Mouse (Mus musculus): ENCODE results near the gene Hapln2. TPM values are rescaled to one million over a fixed set of nuclear protein-coding genes. Genes with fewer than 3 reads are reported as not detected.

Gene Hapln2
- polyA plus RNA-seq, 1 experiment = 0.68 TPM

DNA sequence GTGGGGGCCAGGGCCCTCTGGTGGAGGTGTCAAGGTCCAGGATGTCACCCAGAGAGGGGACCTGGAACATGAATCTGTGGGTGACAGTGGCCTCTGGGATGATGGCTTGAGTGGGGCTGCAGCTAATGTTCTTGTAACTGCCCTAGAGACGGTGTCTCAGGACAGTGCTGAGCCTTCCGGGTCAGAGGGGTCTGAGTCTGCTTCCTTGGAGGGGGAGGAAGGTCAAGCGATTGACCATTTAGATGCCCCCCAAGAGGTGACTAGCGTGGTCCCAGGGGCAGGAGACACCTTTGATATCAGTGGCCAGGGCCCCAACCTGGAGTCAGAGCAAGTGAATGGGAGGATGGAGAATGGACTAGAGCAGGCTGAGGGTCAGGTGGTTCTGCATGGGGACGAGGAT lies 47.9 kb downstream of the Hapln2 start:
- DNase-seq (ENCODE audit: low read depth) = no peak

GRCm38 (mm10) chr3:87974381-87974987 lies 52.9 kb downstream of the Hapln2 start:
- peak; percentile 97 for DNase-seq (ENCODE audit: low read depth)

More for the DNA sequence above, 47.9 kb downstream of the Hapln2 start:
- TF ChIP-seq CTCF (IDR thresholded peaks at IDR 0.05; ENCODE audit: borderline replicate concordance, extremely low read depth, insufficient read depth, insufficient read length) = no peak
- TF ChIP-seq POLR2A (IDR thresholded peaks at IDR 0.05; ENCODE audit: borderline replicate concordance, extremely low read depth, insufficient read depth, insufficient read length, poor library complexity, severe bottlenecking) = no peak

GRCm38 (mm10) chr3:87973593-87974380 lies 53.6 kb downstream of the Hapln2 start:
- peak; percentile 42 for DNase-seq (ENCODE audit: low read depth)
- no peak for TF ChIP-seq CTCF (IDR thresholded peaks at IDR 0.05; ENCODE audit: borderline replicate concordance, extremely low read depth, insufficient read depth, insufficient read length)

More at GRCm38 (mm10) chr3:87974381-87974987, 52.9 kb downstream of the Hapln2 start:
- TF ChIP-seq POLR2A (IDR thresholded peaks at IDR 0.05; ENCODE audit: borderline replicate concordance, extremely low read depth, insufficient read depth, insufficient read length, poor library complexity, severe bottlenecking) = no peak
- TF ChIP-seq CTCF (IDR thresholded peaks at IDR 0.05; ENCODE audit: borderline replicate concordance, extremely low read depth, insufficient read depth, insufficient read length) = no peak

GRCm38 (mm10) chr3:87972776-87973175 lies 54.6 kb downstream of the Hapln2 start:
- TF ChIP-seq CTCF (IDR thresholded peaks at IDR 0.05; ENCODE audit: borderline replicate concordance, extremely low read depth, insufficient read depth, insufficient read length) = no peak
- TF ChIP-seq POLR2A (IDR thresholded peaks at IDR 0.05; ENCODE audit: borderline replicate concordance, extremely low read depth, insufficient read depth, insufficient read length, poor library complexity, severe bottlenecking) = no peak
- peak; percentile 49 for DNase-seq (ENCODE audit: low read depth)

DNA sequence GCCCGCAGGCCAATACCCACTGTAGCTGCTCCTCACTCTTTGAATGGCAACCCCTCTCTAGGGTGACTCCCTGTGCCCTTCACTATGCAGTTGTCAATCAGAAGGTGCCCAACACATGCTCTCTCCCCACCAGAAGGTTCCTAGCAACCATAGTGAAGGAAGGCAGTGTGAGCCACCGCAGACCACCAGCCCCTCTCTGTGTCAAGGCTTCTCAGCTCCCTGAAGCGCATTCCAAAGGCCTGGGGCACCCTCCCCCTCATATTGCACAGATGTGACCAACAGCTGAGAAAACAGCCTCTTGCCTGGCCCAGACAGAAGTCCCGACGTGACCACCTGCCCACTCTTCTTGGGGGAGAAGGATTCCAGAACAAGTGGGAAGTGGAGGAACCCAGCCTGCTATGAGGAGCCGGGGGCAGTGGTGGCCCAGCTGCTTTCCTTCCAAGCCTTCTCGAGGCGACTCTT lies 55.1 kb downstream of the Hapln2 start:
- DNase-seq (ENCODE audit: low read depth) = peak; percentile 70
- TF ChIP-seq CTCF (IDR thresholded peaks at IDR 0.05; ENCODE audit: borderline replicate concordance, extremely low read depth, insufficient read depth, insufficient read length) (no peak), POLR2A (IDR thresholded peaks at IDR 0.05; ENCODE audit: borderline replicate concordance, extremely low read depth, insufficient read depth, insufficient read length, poor library complexity, severe bottlenecking) (no peak)

Other genes starting within 250 kb of the Hapln2 start
- 1.4 and 3.8 TPM in 2 replicates for gene Ntrk1, start 232.4 kb downstream of the Hapln2 start, polyA plus RNA-seq (2012; rRNA removed)
- 1.5 and 1.7 TPM in 2 replicates for gene Insrr, start 230.6 kb downstream of the Hapln2 start, polyA plus RNA-seq (2012; rRNA removed)
- 14.0 and 16.9 TPM in 2 replicates for gene Pear1, start 203.3 kb downstream of the Hapln2 start, polyA plus RNA-seq (2012; rRNA removed)
- gene Sh2d2a, start 180.8 kb downstream of the Hapln2 start, polyA plus RNA-seq (2012; rRNA removed) = 0.04 TPM in 1 of 2 replicates, not detected in the other
- gene Prcc, start 142.0 kb downstream of the Hapln2 start, polyA plus RNA-seq (2012; rRNA removed) = 51.3 and 63.9 TPM in 2 replicates
- gene Hdgf, start 121.3 kb downstream of the Hapln2 start, polyA plus RNA-seq (2012; rRNA removed) = 164 and 172 TPM in 2 replicates
- 76.1 and 81.0 TPM in 2 replicates for gene Mrpl24, start 108.1 kb downstream of the Hapln2 start, polyA plus RNA-seq (2012; rRNA removed)
- 29.2 and 29.4 TPM in 2 replicates for gene Isg20l2, start 97.3 kb downstream of the Hapln2 start, polyA plus RNA-seq (2012; rRNA removed)
- gene Rrnad1, start 96.9 kb downstream of the Hapln2 start, polyA plus RNA-seq (2012; rRNA removed) = 41.0 and 55.9 TPM in 2 replicates
- 20.0 and 33.4 TPM in 2 replicates for gene Crabp2, start 78.9 kb downstream of the Hapln2 start, polyA plus RNA-seq (2012; rRNA removed)
- 29.1 and 44.3 TPM in 2 replicates for gene Nes, start 56.5 kb downstream of the Hapln2 start, polyA plus RNA-seq (2012; rRNA removed)
- 56.8 and 62.0 TPM in 2 replicates for gene Bcan, start 27.4 kb downstream of the Hapln2 start, polyA plus RNA-seq (2012; rRNA removed)
- 8.3 and 15.6 TPM in 2 replicates for gene Gpatch4, start 15.5 kb upstream of the Hapln2 start, polyA plus RNA-seq (2012; rRNA removed)
- 87.8 and 101 TPM in 2 replicates for gene Naxe, start 30.9 kb upstream of the Hapln2 start, polyA plus RNA-seq (2012; rRNA removed)
- gene Ttc24, start 50.7 kb upstream of the Hapln2 start, polyA plus RNA-seq (2012; rRNA removed) = not detected in 2 replicates
- 10.1 and 17.2 TPM in 2 replicates for gene Iqgap3, start 54.4 kb upstream of the Hapln2 start, polyA plus RNA-seq (2012; rRNA removed)
- gene Mef2d, start 114.8 kb upstream of the Hapln2 start, polyA plus RNA-seq (2012; rRNA removed) = 46.2 and 54.8 TPM in 2 replicates
- 0.45 and 0.73 TPM in 2 replicates for gene Rhbg, start 227.1 kb upstream of the Hapln2 start, polyA plus RNA-seq (2012; rRNA removed)

Data from brain, embryonic 14.5 days (tissue).